Mouse (Mus musculus): ENCODE measurements around the gene Slc13a5.

- TF ChIP-seq ZNF384 (IDR thresholded peaks at IDR 0.05; ENCODE audit: low read depth, low read length) (no peak), CHD2 (IDR thresholded peaks at IDR 0.05; ENCODE audit: low read depth, low read length) (no peak), ZC3H11A (IDR thresholded peaks at IDR 0.05; ENCODE audit: borderline replicate concordance, low read depth, low read length) (no peak), MAFK (IDR thresholded peaks at IDR 0.05; ENCODE audit: insufficient read depth, low read depth, low read length) (no peak)
These were observed 42.0 kb upstream of the Slc13a5 start for GRCm38 (mm10) chr11:72308982-72309381.

All from ES-E14 (cell line).